Comparison of ENCODE assay signal across 7 mouse cellular contexts in the genomic region with DNA sequence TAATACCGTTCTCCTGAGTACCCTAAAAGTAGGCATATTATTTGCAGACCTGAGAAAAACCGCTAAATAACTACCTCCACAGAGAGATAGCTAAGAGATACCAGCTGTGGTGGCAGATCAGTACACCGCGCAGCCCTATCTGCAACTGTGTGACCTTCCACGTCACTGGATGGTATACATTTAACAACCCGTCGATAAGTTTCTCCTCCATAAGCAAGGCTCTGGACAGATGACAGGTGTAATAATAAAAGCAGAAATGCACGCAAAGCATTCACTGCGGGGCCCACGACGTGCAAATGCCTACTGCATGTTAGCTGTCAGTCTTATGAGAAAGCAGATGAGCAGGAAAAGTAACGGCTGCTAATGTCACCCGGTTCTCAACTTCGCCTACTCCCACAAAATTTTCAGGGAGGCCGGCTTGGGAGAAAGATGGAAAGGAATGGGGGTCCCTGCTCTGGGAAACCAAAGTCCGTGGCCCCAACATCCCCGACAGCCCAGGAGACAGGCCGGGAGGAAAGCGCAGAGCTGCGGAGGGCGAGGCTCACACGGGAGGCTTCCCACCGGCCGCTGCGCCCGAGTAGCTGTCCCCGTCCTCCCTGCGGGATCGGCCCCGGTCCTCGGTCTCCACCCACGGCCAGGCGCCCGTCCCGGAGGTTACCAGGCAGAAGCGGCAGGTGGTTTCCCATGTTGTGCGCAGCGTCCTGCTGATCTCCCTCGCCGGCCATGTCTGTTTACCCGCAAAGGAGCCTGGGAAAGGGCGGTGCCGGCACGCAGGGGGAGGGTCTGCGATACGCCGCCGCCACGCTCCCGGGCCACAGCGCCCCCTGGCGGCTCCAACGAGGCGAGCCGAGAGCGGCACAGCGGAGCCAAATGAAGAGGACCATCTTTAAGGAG. TPM values are rescaled to one million over a fixed set of nuclear protein-coding genes. Genes with fewer than 3 reads are reported as not detected.
A peak's percentile ranks its signal among the peaks of the same experiment; 100 is the strongest.
DNase-seq lines count a peak whose midpoint lies in the region; ATAC-seq and TF ChIP-seq lines count a peak whose summit lies in the region.

Gene Crbn (minus strand): TSS at position 745 of the 894 bp plus-strand sequence.

- H3K4me2 ChIP-seq in embryonic facial prominence, embryonic 12.5 days (replicated peaks) = peak within 1 kb of the TSS; percentile 88
- H3K4me2 ChIP-seq in limb, embryonic 12.5 days = peak within 1 kb of the TSS; percentile 87
- H3K4me2 ChIP-seq in midbrain, embryonic 15.5 days = peak within 1 kb of the TSS; percentile 87

- no peaks in the 10 kb centered on the region for H3K27me3 ChIP-seq in embryonic facial prominence, embryonic 12.5 days
- H3K27me3 ChIP-seq in kidney, adult 2 months (replicated peaks; ENCODE audit: control insufficient read depth, insufficient read depth, low read length) = no peaks in the 10 kb centered on the region
- no peaks in the 10 kb centered on the region; the same call in 1 of the 2 replicates for H3K27me3 ChIP-seq in limb, embryonic 12.5 days
- no peaks in the 10 kb centered on the region for H3K27me3 ChIP-seq in midbrain, embryonic 15.5 days (replicated peaks)
- H3K27me3 ChIP-seq in spleen, adult 2 months (ENCODE audit: control insufficient read depth, insufficient read depth, low read length) = no peaks in the 10 kb centered on the region

- no peaks in the 10 kb centered on the region for H3K9me3 ChIP-seq in embryonic facial prominence, embryonic 12.5 days
- H3K9me3 ChIP-seq in limb, embryonic 12.5 days = no peaks in the 10 kb centered on the region
- H3K9me3 ChIP-seq in midbrain, embryonic 15.5 days = no peaks in the 10 kb centered on the region

- peak within 1 kb of the TSS; percentile 83 for H3K9ac ChIP-seq in embryonic facial prominence, embryonic 12.5 days
- H3K9ac ChIP-seq in limb, embryonic 12.5 days (replicated peaks) = peak within 1 kb of the TSS; percentile 84
- peak within 1 kb of the TSS; percentile 84 for H3K9ac ChIP-seq in midbrain, embryonic 15.5 days

- no peak within 1 kb of the TSS for H3K27ac ChIP-seq in embryonic facial prominence, embryonic 12.5 days
- peak within 1 kb of the TSS; percentile 47; the same call in 1 of the 2 replicates for H3K27ac ChIP-seq in kidney, adult 2 months (ENCODE audit: insufficient read depth, low read depth, low read length)
- no peak within 1 kb of the TSS for H3K27ac ChIP-seq in limb, embryonic 12.5 days
- 0 out of 2 replicates have a peak within 1 kb of the TSS, but pooled peaks have one; percentile 61 for H3K27ac ChIP-seq in midbrain, embryonic 15.5 days
- H3K27ac ChIP-seq in spleen, adult 2 months (ENCODE audit: insufficient read depth, low read length) = peak within 1 kb of the TSS; percentile 68

- TF ChIP-seq POLR2A in kidney, adult 2 months (IDR thresholded peaks at IDR 0.05; ENCODE audit: low read depth, low read length) = peak; percentile 46
- TF ChIP-seq POLR2A in spleen, adult 2 months (IDR thresholded peaks at IDR 0.05; ENCODE audit: low read depth, low read length) = peak; percentile 79

- peak within 1 kb of the TSS; percentile 91 for H3K4me3 ChIP-seq in embryonic facial prominence, embryonic 12.5 days
- H3K4me3 ChIP-seq in kidney, adult 2 months (ENCODE audit: insufficient read depth, low read depth, low read length) = peak within 1 kb of the TSS; percentile 91
- H3K4me3 ChIP-seq in limb, embryonic 12.5 days (replicated peaks) = peak within 1 kb of the TSS; percentile 89
- H3K4me3 ChIP-seq in midbrain, embryonic 15.5 days = peak within 1 kb of the TSS; percentile 93
- H3K4me3 ChIP-seq in spleen, adult 2 months (ENCODE audit: extremely low read depth, insufficient read depth, insufficient read length) = peak within 1 kb of the TSS; percentile 93

- peak; percentile 85 for TF ChIP-seq CTCF in kidney, adult 2 months (conservative IDR thresholded peaks at IDR 0.05; ENCODE audit: insufficient read depth, insufficient read length, low read depth, low read length)
- TF ChIP-seq CTCF in spleen, adult 2 months (IDR thresholded peaks at IDR 0.05; ENCODE audit: extremely low read depth, insufficient read depth, insufficient read length, insufficient replicate concordance) = peak; percentile 97

- peaks cover 4% of the 10 kb centered on the region for H3K36me3 ChIP-seq in embryonic facial prominence, embryonic 12.5 days
- H3K36me3 ChIP-seq in kidney, adult 2 months (ENCODE audit: control insufficient read depth, insufficient read depth, low read length) = no peaks in the 10 kb centered on the region
- peaks cover 10% of the 10 kb centered on the region for H3K36me3 ChIP-seq in limb, embryonic 12.5 days
- 0 out of 2 replicates have a peak, but pooled peaks cover 3% of the 10 kb centered on the region for H3K36me3 ChIP-seq in midbrain, embryonic 15.5 days (replicated peaks)
- peaks cover 4% of the 10 kb centered on the region; the same call in 1 of the 2 replicates for H3K36me3 ChIP-seq in spleen, adult 2 months (ENCODE audit: control insufficient read depth, insufficient read depth, low read length)

- peak; percentile 94 for ATAC-seq in embryonic facial prominence, embryonic 12.5 days (ENCODE audit: insufficient number of reproducible peaks, insufficient read depth, low FRiP score, low TSS enrichment)
- ATAC-seq in limb, embryonic 12.5 days (ENCODE audit: insufficient number of reproducible peaks, insufficient read depth, low FRiP score, low TSS enrichment, low read depth) = peak; percentile 97
- ATAC-seq in midbrain, embryonic 15.5 days (replicated peaks) = peak; percentile 96

- DNase-seq in adrenal gland, postnatal 25 days = peak; percentile 96
- peak; percentile 92 to 96 for DNase-seq in heart, adult 18-20 months
- peak; percentile 93 for DNase-seq in kidney, adult 2 months
- DNase-seq in spleen, adult 2 months (ENCODE audit: low read depth in 1 of 2, low spot score in 2 of 2) = peak; percentile 71 to 91

- peaks cover 10% of the 10 kb centered on the region for H3K4me1 ChIP-seq in embryonic facial prominence, embryonic 12.5 days
- peaks cover 5% of the 10 kb centered on the region; the same call in 1 of the 2 replicates for H3K4me1 ChIP-seq in kidney, adult 2 months (ENCODE audit: control insufficient read depth, insufficient read depth, low read length)
- peaks cover 11% of the 10 kb centered on the region for H3K4me1 ChIP-seq in limb, embryonic 12.5 days (replicated peaks)
- peaks cover 14% of the 10 kb centered on the region for H3K4me1 ChIP-seq in midbrain, embryonic 15.5 days
- peaks cover 6% of the 10 kb centered on the region; the same call in 1 of the 2 replicates for H3K4me1 ChIP-seq in spleen, adult 2 months (ENCODE audit: control insufficient read depth, insufficient read depth, insufficient read length)

- 2% methylated on average over 57 of the region's 57 CpGs for WGBS in embryonic facial prominence, embryonic 12.5 days
- 2% methylated on average over 57 of the region's 57 CpGs for WGBS in kidney, adult 2 months
- WGBS in limb, embryonic 12.5 days = 2% methylated on average over 57 of the region's 57 CpGs
- 3% methylated on average over 57 of the region's 57 CpGs for WGBS in midbrain, embryonic 15.5 days
- WGBS in spleen, adult 2 months = 2% methylated on average over 57 of the region's 57 CpGs

RNA-seq across cellular contexts. Expression of gene Crbn, which starts in this region (rescaled TPM):
- 58.1 and 71.2 TPM in 2 replicates for total RNA-seq in adrenal gland, postnatal 25 days (2021)
- 47.7 and 47.9 TPM in 2 replicates for polyA plus RNA-seq in embryonic facial prominence, embryonic 12.5 days (2016; fragmentation: Nextera tagmentation; extraction: Ambion mirVana)
- 10 to 100 TPM; 45.3 to 61.8 TPM for total RNA-seq in heart, adult 18-20 months (2021)
- 14.0 and 17.7 TPM in 2 replicates for polyA plus RNA-seq in kidney, adult 2 months (2012; rRNA removed)
- polyA plus RNA-seq in limb, embryonic 12.5 days (2016; fragmentation: Nextera tagmentation; extraction: Ambion mirVana) = 44.7 and 45.0 TPM in 2 replicates
- polyA plus RNA-seq in midbrain, embryonic 15.5 days (2015; fragmentation: Nextera tagmentation; extraction: Ambion mirVana) = 59.7 and 61.0 TPM in 2 replicates
- 4.6 and 7.7 TPM in 2 replicates for polyA plus RNA-seq in spleen, adult 2 months (2012; rRNA removed)

Comparison
In these comparisons a context has a peak if more than half of its experiments do, and no peak if none do; other contexts are left out.
1. H3K27ac ChIP-seq: peak in kidney, adult 2 months (single experiment), midbrain, embryonic 15.5 days (single experiment) and spleen, adult 2 months (single experiment); none in embryonic facial prominence, embryonic 12.5 days (single experiment) and limb, embryonic 12.5 days (single experiment).
2. Peak in every context shown above with its lines, with median percentiles within 50 percentile points of each other: DNase-seq, ATAC-seq, H3K4me2 ChIP-seq, H3K4me3 ChIP-seq and H3K9ac ChIP-seq.